ENCODE assay signal across 8 mouse cellular contexts in genomic region chr2:155929531-155930442, GRCm38 (mm10). TPM values are rescaled to one million over a fixed set of nuclear protein-coding genes. Genes with fewer than 3 reads are reported as not detected.
DNase-seq lines count a peak whose midpoint lies in the region; ATAC-seq and TF ChIP-seq lines count a peak whose summit lies in the region.

Gene Uqcc1 (minus strand): TSS chr2:155930310.

- peaks cover 60% of the 10 kb centered on the region for H3K79me2 ChIP-seq in C2C12 (ENCODE audit: control insufficient read depth, insufficient read depth)

- peak; percentile 98 for DNase-seq in brain, embryonic 14.5 days (ENCODE audit: low read depth)
- DNase-seq in kidney, postnatal 0 days (ENCODE audit: low spot score), result peak; percentile 96
- DNase-seq in liver, embryonic 11.5 days (ENCODE audit: low spot score), result peak; percentile 89
- DNase-seq in naive thymus-derived CD4-positive, alpha-beta T cell, adult 2 months (ENCODE audit: low read depth), result peak; percentile 95

- peak within 1 kb of the TSS; percentile 89 for H3K27ac ChIP-seq in heart, embryonic 12.5 days (ENCODE audit: poor library complexity, severe bottlenecking)
- peak within 1 kb of the TSS; percentile 88 for H3K27ac ChIP-seq in kidney, postnatal 0 days
- peak within 1 kb of the TSS; percentile 94 for H3K27ac ChIP-seq in liver, embryonic 11.5 days (ENCODE audit: low read depth, low read length)
- peak within 1 kb of the TSS; percentile 88 for H3K27ac ChIP-seq in stomach, embryonic 14.5 days (ENCODE audit: low read length)

- H3K27me3 ChIP-seq in C2C12 (ENCODE audit: control insufficient read depth, insufficient read depth, insufficient read length), result no peaks in the 10 kb centered on the region
- H3K27me3 ChIP-seq in erythroblast, embryonic 14.5 days (ENCODE audit: control insufficient read depth), result no peaks in the 10 kb centered on the region
- H3K27me3 ChIP-seq in heart, embryonic 12.5 days (replicated peaks), result no peaks in the 10 kb centered on the region
- H3K27me3 ChIP-seq in kidney, postnatal 0 days (ENCODE audit: insufficient read depth, low read length), result no peaks in the 10 kb centered on the region
- H3K27me3 ChIP-seq in liver, embryonic 11.5 days (replicated peaks; ENCODE audit: control insufficient read depth, insufficient read depth, low read length), result no peaks in the 10 kb centered on the region
- H3K27me3 ChIP-seq in stomach, embryonic 14.5 days (ENCODE audit: control insufficient read depth, insufficient read depth, low read length), result no peaks in the 10 kb centered on the region

- TF ChIP-seq POLR2A in brain, embryonic 14.5 days (IDR thresholded peaks at IDR 0.05; ENCODE audit: borderline replicate concordance, extremely low read depth, insufficient read depth, insufficient read length, poor library complexity, severe bottlenecking), result peak; percentile 50; the same call in 1 of the 2 replicates

- peak within 1 kb of the TSS; percentile 70 for H3K9ac ChIP-seq in heart, embryonic 12.5 days
- H3K9ac ChIP-seq in kidney, postnatal 0 days (ENCODE audit: low read depth, low read length), result peak within 1 kb of the TSS; percentile 68
- peak within 1 kb of the TSS; percentile 80 for H3K9ac ChIP-seq in liver, embryonic 11.5 days (ENCODE audit: low read depth, low read length)
- H3K9ac ChIP-seq in stomach, embryonic 14.5 days (replicated peaks; ENCODE audit: low read depth, low read length), result peak within 1 kb of the TSS; percentile 50

- peaks cover 38% of the 10 kb centered on the region for H3K79me3 ChIP-seq in C2C12 (ENCODE audit: low read depth)

- peak; percentile 89 for ATAC-seq in heart, embryonic 12.5 days (ENCODE audit: insufficient number of reproducible peaks, low FRiP score)
- ATAC-seq in kidney, postnatal 0 days (replicated peaks; ENCODE audit: low FRiP score, low read depth), result peak; percentile 90
- ATAC-seq in liver, embryonic 11.5 days (replicated peaks; ENCODE audit: low FRiP score), result peak; percentile 95
- ATAC-seq in stomach, embryonic 14.5 days (ENCODE audit: insufficient number of reproducible peaks, insufficient read depth, low FRiP score, low read depth), result peak; percentile 88

- TF ChIP-seq CTCF in C2C12 (IDR thresholded peaks at IDR 0.05; ENCODE audit: control insufficient read depth, insufficient read depth, insufficient read length), result no peak
- no peak for TF ChIP-seq CTCF in brain, embryonic 14.5 days (IDR thresholded peaks at IDR 0.05; ENCODE audit: borderline replicate concordance, extremely low read depth, insufficient read depth, insufficient read length)
- no peak for TF ChIP-seq CTCF in kidney, postnatal 0 days (IDR thresholded peaks at IDR 0.05; ENCODE audit: low read depth)

- peak within 1 kb of the TSS; percentile 72 for H3ac ChIP-seq in C2C12 (ENCODE audit: control insufficient read depth, insufficient read length, low read depth)

- H3K9me3 ChIP-seq in erythroblast, embryonic 14.5 days (ENCODE audit: control insufficient read depth, low read length), result no peaks in the 10 kb centered on the region
- 0 out of 2 replicates have a peak, but pooled peaks cover 3% of the 10 kb centered on the region for H3K9me3 ChIP-seq in heart, embryonic 12.5 days (replicated peaks)
- H3K9me3 ChIP-seq in kidney, postnatal 0 days (replicated peaks; ENCODE audit: low read length), result no peaks in the 10 kb centered on the region
- H3K9me3 ChIP-seq in liver, embryonic 11.5 days (ENCODE audit: control insufficient read depth, low read length), result no peaks in the 10 kb centered on the region
- no peaks in the 10 kb centered on the region for H3K9me3 ChIP-seq in stomach, embryonic 14.5 days (ENCODE audit: control insufficient read depth, low read depth, low read length)

- under 1% methylated on average over 38 of the region's 38 CpGs for WGBS in heart, embryonic 12.5 days
- WGBS in kidney, postnatal 0 days, result under 1% methylated on average over 38 of the region's 38 CpGs
- under 1% methylated on average over 38 of the region's 38 CpGs for WGBS in liver, embryonic 11.5 days
- under 1% methylated on average over 38 of the region's 38 CpGs for WGBS in stomach, embryonic 14.5 days

- H3K4me1 ChIP-seq in erythroblast, embryonic 14.5 days (ENCODE audit: control insufficient read depth), result peaks cover 35% of the 10 kb centered on the region
- peaks cover 14% of the 10 kb centered on the region for H3K4me1 ChIP-seq in heart, embryonic 12.5 days (replicated peaks)
- 0 out of 2 replicates have a peak, but pooled peaks cover 3% of the 10 kb centered on the region for H3K4me1 ChIP-seq in kidney, postnatal 0 days (replicated peaks; ENCODE audit: insufficient read depth, low read length)
- peaks cover 12% of the 10 kb centered on the region for H3K4me1 ChIP-seq in liver, embryonic 11.5 days (replicated peaks; ENCODE audit: control insufficient read depth, insufficient read depth, low read length)
- peaks cover 7% of the 10 kb centered on the region for H3K4me1 ChIP-seq in stomach, embryonic 14.5 days (ENCODE audit: control insufficient read depth, insufficient read depth, low read length)

- no peaks in the 10 kb centered on the region for H3K36me3 ChIP-seq in C2C12 (ENCODE audit: control insufficient read depth, insufficient read depth)
- peaks cover 2% of the 10 kb centered on the region for H3K36me3 ChIP-seq in erythroblast, embryonic 14.5 days (ENCODE audit: control insufficient read depth)
- peaks cover 12% of the 10 kb centered on the region for H3K36me3 ChIP-seq in heart, embryonic 12.5 days
- 0 out of 2 replicates have a peak, but pooled peaks cover under 1% of the 10 kb centered on the region for H3K36me3 ChIP-seq in kidney, postnatal 0 days (ENCODE audit: insufficient read depth, low read length)
- H3K36me3 ChIP-seq in liver, embryonic 11.5 days (ENCODE audit: control insufficient read depth, insufficient read depth, low read length), result peaks cover 5% of the 10 kb centered on the region; the same call in 1 of the 2 replicates
- no peaks in the 10 kb centered on the region for H3K36me3 ChIP-seq in stomach, embryonic 14.5 days (ENCODE audit: control insufficient read depth, insufficient read depth, low read length)

- H3K4me2 ChIP-seq in heart, embryonic 12.5 days, result peak within 1 kb of the TSS; percentile 76
- peak within 1 kb of the TSS; percentile 88 for H3K4me2 ChIP-seq in kidney, postnatal 0 days (ENCODE audit: low read length)
- peak within 1 kb of the TSS; percentile 76 for H3K4me2 ChIP-seq in liver, embryonic 11.5 days
- peak within 1 kb of the TSS; percentile 75 for H3K4me2 ChIP-seq in stomach, embryonic 14.5 days (replicated peaks; ENCODE audit: low read depth, low read length)

- peak within 1 kb of the TSS; percentile 81 for H3K4me3 ChIP-seq in C2C12 (ENCODE audit: insufficient read depth, poor library complexity, severe bottlenecking)
- H3K4me3 ChIP-seq in erythroblast, embryonic 14.5 days (replicated peaks), result peak within 1 kb of the TSS; percentile 90
- peak within 1 kb of the TSS; percentile 75 for H3K4me3 ChIP-seq in heart, embryonic 12.5 days
- peak within 1 kb of the TSS; percentile 65 for H3K4me3 ChIP-seq in kidney, postnatal 0 days (replicated peaks; ENCODE audit: low read depth, low read length)
- H3K4me3 ChIP-seq in liver, embryonic 11.5 days (ENCODE audit: low read depth, low read length), result peak within 1 kb of the TSS; percentile 74
- peak within 1 kb of the TSS; percentile 56 for H3K4me3 ChIP-seq in stomach, embryonic 14.5 days (ENCODE audit: low read depth, low read length)

TF ChIP-seq in C2C12, 6 proteins besides CTCF, POLR2A, EP300 and RAD21:
- TF ChIP-seq MYOD1 (IDR thresholded peaks at IDR 0.05; ENCODE audit: control insufficient read depth, insufficient read length, low read depth) (no peak), CEBPB (IDR thresholded peaks at IDR 0.05; ENCODE audit: low read depth) (peak; percentile 1), MAX (IDR thresholded peaks at IDR 0.05) (peak; percentile 66)
TF ChIP-seq in C2C12: peak in this region for 2.

RNA-seq across cellular contexts. Expression of gene Uqcc1, which starts in this region (rescaled TPM):
- 47.6 TPM for polyA plus RNA-seq in C2C12 (2012; fragmentation: generic; extraction: Trizol)
- 40.4 and 44.9 TPM in 2 replicates for polyA plus RNA-seq in brain, embryonic 14.5 days (2012; rRNA removed)
- 0.09 and 0.47 TPM in 2 replicates for polyA plus RNA-seq in erythroblast, embryonic 14.5 days (2012)
- 96.6 and 110 TPM in 2 replicates for polyA plus RNA-seq in heart, embryonic 12.5 days (2016; fragmentation: Nextera tagmentation; extraction: Ambion mirVana)
- polyA plus RNA-seq in kidney, postnatal 0 days (2015; fragmentation: Nextera tagmentation; extraction: Ambion mirVana), result 72.9 and 83.2 TPM in 2 replicates
- 76.1 and 83.4 TPM in 2 replicates for polyA plus RNA-seq in liver, embryonic 11.5 days (2014; fragmentation: Nextera tagmentation; extraction: Ambion mirVana)
- 56.3 and 64.4 TPM in 2 replicates for polyA plus RNA-seq in stomach, embryonic 14.5 days (2014; fragmentation: Nextera tagmentation; extraction: Ambion mirVana)

Comparison
In these comparisons a context has a peak if more than half of its experiments do, and no peak if none do; other contexts are left out.
1. Peak in every context shown above with its lines: DNase-seq, ATAC-seq, H3K4me3 ChIP-seq and H3K27ac ChIP-seq.
2. RNA of gene Uqcc1 (polyA plus RNA-seq): 96.6 to 110 TPM in heart, embryonic 12.5 days, 76.1 to 83.4 TPM in liver, embryonic 11.5 days, 72.9 to 83.2 TPM in kidney, postnatal 0 days, 56.3 to 64.4 TPM in stomach, embryonic 14.5 days, 47.6 TPM in C2C12 (single experiment) and 40.4 to 44.9 TPM in brain, embryonic 14.5 days; 0.09 to 0.47 TPM in erythroblast, embryonic 14.5 days; every median in the first group is over 10 times any median in the second.